Mouse (Mus musculus): Measurements from ENCODE around the gene Defa31.
"Not testable (repeated sequence)": the region's sequence is repeated elsewhere in the genome, so short reads cannot be mapped to it uniquely, and the experiment has no call there.

Gene Defa31

GRCm38 (mm10) chr8:21191314-21191713 lies at the start of gene Defa31:
Gene Defa31, plus strand, starts transcription at chr8:21191614.
- not testable (repeated sequence) for DNase-seq (ENCODE audit: low read depth, low spot score)

- not testable (repeated sequence) for DNase-seq (ENCODE audit: low read depth, low spot score)
Measured at GRCm38 (mm10) chr8:21161977-21162376, 29.4 kb upstream of the Defa31 start, which contains the start of gene Defa22. Gene Defa22, plus strand, starts transcription at chr8:21162277.

GRCm38 (mm10) chr8:21201261-21201660 lies 9.8 kb downstream of the Defa31 start, which contains the start of gene Gm15293:
Gene Gm15293, plus strand, starts transcription at chr8:21201561.
- not testable (repeated sequence) for DNase-seq (ENCODE audit: low read depth, low spot score)

Data from CD4-positive helper T cell, adult 2 months (primary cell).